Mouse (Mus musculus): ENCODE data around the gene H2-Ke6. TPM values are rescaled to one million over a fixed set of nuclear protein-coding genes. Genes with fewer than 3 reads are reported as not detected.
"Not testable (repeated sequence)": the region's sequence is repeated elsewhere in the genome, so short reads cannot be mapped to it uniquely, and the experiment has no call there.

Gene H2-Ke6
- polyA plus RNA-seq, 1 experiment from 2014 or later, result 65.7 TPM

DNA sequence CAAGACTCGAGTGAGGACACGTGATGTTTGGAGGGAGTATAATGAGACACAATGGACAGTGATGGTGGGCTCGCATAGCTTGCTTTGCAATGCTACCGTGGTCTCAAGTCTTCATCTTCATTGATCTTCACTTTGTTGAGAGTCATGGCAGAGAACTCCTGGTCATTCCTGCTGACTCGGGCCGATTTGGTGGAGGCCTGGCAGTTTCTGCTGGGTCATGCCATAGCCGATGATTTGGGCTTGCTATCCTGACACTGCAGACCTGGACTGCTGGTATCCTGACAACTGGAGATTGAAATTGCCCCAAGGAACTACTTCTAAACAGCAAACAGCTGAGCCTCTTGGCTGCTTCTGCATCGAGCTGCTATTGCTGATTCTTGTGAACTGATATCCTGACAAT, 32.9 kb downstream of the H2-Ke6 start:
- Histone ChIP-seq H3K4me1 (replicated peaks; ENCODE audit: insufficient read depth, low read length) (no peaks in the 10 kb centered on the region), H3K9ac (ENCODE audit: low read depth, low read length) (no peak overlapping the region), H3K9me3 (replicated peaks; ENCODE audit: low read length) (no peaks in the 10 kb centered on the region), H3K36me3 (ENCODE audit: insufficient read depth, low read length) (no peaks in the 10 kb centered on the region), H3K4me2 (ENCODE audit: low read length) (no peak overlapping the region), H3K4me3 (replicated peaks; ENCODE audit: low read depth, low read length) (no peak overlapping the region), H3K27me3 (ENCODE audit: insufficient read depth, low read length) (no peaks in the 10 kb centered on the region), H3K27ac (no peak overlapping the region)
- no peak for ATAC-seq (replicated peaks; ENCODE audit: low FRiP score, low read depth)
- WGBS, result 93% methylated on average over 8 of the region's 8 CpGs
- TF ChIP-seq CTCF (IDR thresholded peaks at IDR 0.05; ENCODE audit: low read depth), result no peak
- DNase-seq (ENCODE audit: low spot score), result no peak

DNA sequence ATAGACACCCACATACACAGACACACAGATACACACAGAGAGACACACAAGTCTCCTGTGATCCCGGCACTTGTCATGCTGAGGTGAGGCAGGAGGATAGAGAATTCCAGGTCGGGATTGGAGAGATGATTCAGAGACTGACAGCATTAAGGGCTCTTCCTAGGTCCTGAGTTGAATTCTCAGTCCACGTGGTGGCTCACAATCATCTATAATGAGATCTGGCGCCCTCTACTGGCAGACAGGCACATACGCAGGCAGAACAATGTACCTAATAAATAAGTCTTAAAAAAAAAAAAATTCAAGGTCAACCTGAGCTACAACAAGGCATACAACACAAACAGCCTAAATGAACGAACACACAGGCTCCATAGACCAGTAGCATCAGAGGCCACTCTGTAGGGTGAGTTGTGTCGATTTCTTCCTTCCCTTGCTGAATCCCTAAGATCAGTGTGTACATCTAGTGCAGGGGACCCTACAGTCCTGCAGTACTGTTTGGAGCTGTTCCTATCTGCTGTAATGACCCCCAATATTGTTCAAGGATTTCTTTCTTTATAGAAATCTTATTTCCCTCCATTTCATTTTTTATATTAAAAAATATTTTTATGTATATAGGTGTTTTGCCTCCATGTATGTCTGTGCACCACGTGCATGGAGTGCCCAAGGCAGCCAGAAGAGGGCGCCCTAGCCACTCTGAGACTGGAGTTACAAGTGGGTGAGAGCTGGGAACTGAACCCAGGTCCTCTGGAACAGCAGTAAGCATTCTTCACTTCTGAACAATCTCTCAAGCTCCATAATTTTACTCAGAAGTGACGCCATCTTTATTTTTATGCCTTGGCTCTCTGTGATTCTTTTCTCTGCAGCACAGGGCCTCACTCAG, 35.8 kb downstream of the H2-Ke6 start:
- Histone ChIP-seq H3K36me3 (ENCODE audit: insufficient read depth, low read length) (no peaks in the 10 kb centered on the region), H3K27ac (no peak overlapping the region), H3K27me3 (ENCODE audit: insufficient read depth, low read length) (no peaks in the 10 kb centered on the region), H3K4me3 (replicated peaks; ENCODE audit: low read depth, low read length) (no peak overlapping the region), H3K4me2 (ENCODE audit: low read length) (no peak overlapping the region), H3K4me1 (replicated peaks; ENCODE audit: insufficient read depth, low read length) (no peaks in the 10 kb centered on the region), H3K9ac (ENCODE audit: low read depth, low read length) (no peak overlapping the region), H3K9me3 (replicated peaks; ENCODE audit: low read length) (no peaks in the 10 kb centered on the region)
- peak; percentile 88 for TF ChIP-seq CTCF (IDR thresholded peaks at IDR 0.05; ENCODE audit: low read depth)
- WGBS, result 31% methylated on average over 10 of the region's 10 CpGs
- ATAC-seq (replicated peaks; ENCODE audit: low FRiP score, low read depth), result no peak
- peak; percentile 82 for DNase-seq (ENCODE audit: low spot score)

DNA sequence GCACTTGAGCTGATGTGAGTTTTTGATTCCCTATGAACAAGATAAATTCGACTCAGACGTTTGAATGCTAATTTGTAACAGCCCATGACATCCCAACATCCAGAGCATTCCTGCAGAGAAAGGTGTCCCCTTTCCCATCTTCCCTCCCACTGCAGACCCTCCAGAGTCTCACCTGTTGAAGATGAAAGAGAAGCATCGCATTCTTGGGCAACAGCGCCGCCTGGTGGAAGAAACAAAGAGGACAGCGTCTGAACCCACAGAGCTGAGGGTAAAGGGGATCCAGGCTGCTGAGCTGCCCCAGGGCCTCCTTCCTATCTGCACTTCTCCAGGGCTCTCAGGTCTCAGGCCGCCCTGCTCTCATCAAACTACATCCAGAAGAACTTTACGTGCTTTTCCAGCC, 45.7 kb downstream of the H2-Ke6 start:
- H3K9me3 ChIP-seq (replicated peaks; ENCODE audit: low read length); H3K4me1 ChIP-seq (replicated peaks; ENCODE audit: insufficient read depth, low read length); H3K27ac ChIP-seq; H3K27me3 ChIP-seq (ENCODE audit: insufficient read depth, low read length); H3K36me3 ChIP-seq (ENCODE audit: insufficient read depth, low read length); H3K4me3 ChIP-seq (replicated peaks; ENCODE audit: low read depth, low read length); H3K9ac ChIP-seq (ENCODE audit: low read depth, low read length); ATAC-seq (replicated peaks; ENCODE audit: low FRiP score, low read depth): not testable (repeated sequence)
- WGBS, result 12% methylated on average over 8 of the region's 8 CpGs
- peak; percentile 94 for TF ChIP-seq CTCF (IDR thresholded peaks at IDR 0.05; ENCODE audit: low read depth)
- peak; percentile 39 for DNase-seq (ENCODE audit: low spot score)
- H3K4me2 ChIP-seq (ENCODE audit: low read length), result peak overlapping the region; percentile 66; the same call in 1 of the 2 replicates

DNA sequence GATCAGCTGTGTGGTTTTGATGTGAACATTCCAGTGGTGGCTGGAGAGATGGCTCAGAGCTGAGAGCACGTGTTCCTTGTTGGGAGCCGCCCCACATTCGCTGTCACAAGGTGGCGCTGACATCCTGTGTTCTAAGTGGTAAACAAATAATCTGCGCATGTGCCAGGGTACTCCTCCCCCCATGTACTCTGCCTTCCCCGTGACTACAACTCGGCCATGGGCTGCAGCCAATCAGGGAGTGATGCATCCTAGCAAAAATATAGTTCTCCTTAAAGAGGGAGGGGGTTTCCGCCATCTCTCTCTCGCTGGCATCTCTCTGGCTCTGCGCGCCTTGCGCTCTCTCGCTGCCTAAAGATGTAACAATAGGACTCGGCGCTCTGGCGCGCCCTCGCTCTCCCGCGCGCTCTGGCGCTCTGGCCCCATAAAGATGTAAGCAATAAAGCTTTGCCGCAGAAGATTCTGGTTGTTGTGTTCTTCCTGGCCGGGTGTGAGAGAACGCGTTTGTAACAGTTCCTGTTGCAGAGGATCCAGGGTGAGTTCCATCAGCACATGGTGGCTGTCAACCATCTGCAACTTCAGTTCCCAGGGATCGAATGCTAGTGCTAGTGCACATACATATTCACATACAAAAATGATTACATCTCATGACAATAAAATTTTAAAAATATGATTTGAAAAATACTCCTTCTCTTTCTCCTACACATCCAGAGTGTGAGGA, 46.5 kb downstream of the H2-Ke6 start:
- H3K9me3 ChIP-seq (replicated peaks; ENCODE audit: low read length); H3K36me3 ChIP-seq (ENCODE audit: insufficient read depth, low read length); H3K4me1 ChIP-seq (replicated peaks; ENCODE audit: insufficient read depth, low read length); H3K27me3 ChIP-seq (ENCODE audit: insufficient read depth, low read length): not testable (repeated sequence)
- H3K9ac ChIP-seq (ENCODE audit: low read depth, low read length), result peak overlapping the region; percentile 57; the same call in 1 of the 2 replicates
- WGBS, result under 1% methylated on average over 27 of the region's 27 CpGs
- H3K4me3 ChIP-seq (replicated peaks; ENCODE audit: low read depth, low read length), result peak overlapping the region; percentile 45
- ATAC-seq (replicated peaks; ENCODE audit: low FRiP score, low read depth), result peak; percentile 84
- DNase-seq (ENCODE audit: low spot score), result peak; percentile 99
- peak; percentile 74 for TF ChIP-seq CTCF (IDR thresholded peaks at IDR 0.05; ENCODE audit: low read depth)
- H3K27ac ChIP-seq, result peak overlapping the region; percentile 89
- H3K4me2 ChIP-seq (ENCODE audit: low read length), result peak overlapping the region; percentile 66

DNA sequence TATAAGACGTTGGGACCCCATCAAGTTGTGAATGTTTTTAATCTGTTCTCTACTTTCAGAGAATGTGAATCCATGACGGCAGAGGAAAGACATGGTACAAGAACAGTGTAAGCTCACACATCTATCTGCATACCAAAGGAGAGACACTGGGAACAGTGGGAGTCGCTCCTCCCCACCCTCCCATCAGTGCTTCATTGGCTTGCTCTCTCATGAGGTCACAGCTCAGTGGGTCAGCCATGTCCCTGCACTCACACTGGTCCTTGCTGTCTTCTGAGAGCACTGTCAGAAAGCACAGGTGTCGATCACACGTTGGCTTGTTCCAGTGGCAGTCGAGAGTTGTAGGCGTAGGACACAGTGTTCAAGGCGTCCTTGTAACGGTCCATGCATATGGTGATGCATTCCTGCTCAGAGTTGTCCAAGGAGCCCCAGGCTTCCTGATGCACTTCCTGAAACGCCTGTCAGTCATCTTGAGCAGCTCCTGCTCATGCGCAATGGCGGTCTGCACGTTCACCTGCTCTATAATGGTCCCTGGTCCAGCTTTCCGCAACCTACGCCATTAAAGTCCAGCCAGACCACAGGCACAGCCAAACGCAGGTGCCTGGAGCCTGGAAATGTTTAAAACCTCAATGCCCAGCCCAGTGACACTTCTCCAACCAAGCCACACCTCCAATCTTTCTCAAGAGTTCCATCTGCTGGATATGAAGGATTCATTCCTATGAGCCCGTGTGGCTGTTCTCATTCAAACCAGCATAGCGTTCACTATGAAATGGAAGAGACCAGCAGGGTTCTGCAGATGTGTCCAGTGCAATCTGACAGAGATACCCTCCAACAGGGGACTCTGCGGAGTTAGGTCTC, 47.5 kb downstream of the H2-Ke6 start:
- DNase-seq (ENCODE audit: low spot score) (no peak), ATAC-seq (replicated peaks; ENCODE audit: low FRiP score, low read depth) (no peak; the same call in 1 of the 2 replicates)
- H3K27me3 ChIP-seq (ENCODE audit: insufficient read depth, low read length), result peaks cover 6% of the 10 kb centered on the region; the same call in 1 of the 2 replicates
- H3K4me3 ChIP-seq (replicated peaks; ENCODE audit: low read depth, low read length), result no peak overlapping the region
- no peak overlapping the region for H3K4me2 ChIP-seq (ENCODE audit: low read length)
- TF ChIP-seq CTCF (IDR thresholded peaks at IDR 0.05; ENCODE audit: low read depth), result no peak
- no peaks in the 10 kb centered on the region for H3K36me3 ChIP-seq (ENCODE audit: insufficient read depth, low read length)
- no peaks in the 10 kb centered on the region for H3K9me3 ChIP-seq (replicated peaks; ENCODE audit: low read length)
- no peak overlapping the region for H3K9ac ChIP-seq (ENCODE audit: low read depth, low read length)
- WGBS, result 70% methylated on average over 19 of the region's 19 CpGs
- peak overlapping the region; percentile 26; the same call in 1 of the 2 replicates for H3K27ac ChIP-seq
- peaks cover 10% of the 10 kb centered on the region; the same call in 1 of the 2 replicates for H3K4me1 ChIP-seq (replicated peaks; ENCODE audit: insufficient read depth, low read length)
